Mouse (Mus musculus) central nervous system, embryonic 18 days (tissue): ENCODE data around the gene Snx11. TPM values are rescaled to one million over a fixed set of nuclear protein-coding genes. Genes with fewer than 3 reads are reported as not detected.

Experiments used
- polyA plus RNA-seq: library from polyadenylated mRNA; depleted of rRNA; stranded (reverse); fragments of >200 nt; gene quantifications from 2 replicates; pipeline ENCODE4 v1.2.3, GENCODE M21; 2012; rRNA removed

Gene Snx11
- 49.5 and 52.2 TPM in 2 replicates for polyA plus RNA-seq

DNA sequence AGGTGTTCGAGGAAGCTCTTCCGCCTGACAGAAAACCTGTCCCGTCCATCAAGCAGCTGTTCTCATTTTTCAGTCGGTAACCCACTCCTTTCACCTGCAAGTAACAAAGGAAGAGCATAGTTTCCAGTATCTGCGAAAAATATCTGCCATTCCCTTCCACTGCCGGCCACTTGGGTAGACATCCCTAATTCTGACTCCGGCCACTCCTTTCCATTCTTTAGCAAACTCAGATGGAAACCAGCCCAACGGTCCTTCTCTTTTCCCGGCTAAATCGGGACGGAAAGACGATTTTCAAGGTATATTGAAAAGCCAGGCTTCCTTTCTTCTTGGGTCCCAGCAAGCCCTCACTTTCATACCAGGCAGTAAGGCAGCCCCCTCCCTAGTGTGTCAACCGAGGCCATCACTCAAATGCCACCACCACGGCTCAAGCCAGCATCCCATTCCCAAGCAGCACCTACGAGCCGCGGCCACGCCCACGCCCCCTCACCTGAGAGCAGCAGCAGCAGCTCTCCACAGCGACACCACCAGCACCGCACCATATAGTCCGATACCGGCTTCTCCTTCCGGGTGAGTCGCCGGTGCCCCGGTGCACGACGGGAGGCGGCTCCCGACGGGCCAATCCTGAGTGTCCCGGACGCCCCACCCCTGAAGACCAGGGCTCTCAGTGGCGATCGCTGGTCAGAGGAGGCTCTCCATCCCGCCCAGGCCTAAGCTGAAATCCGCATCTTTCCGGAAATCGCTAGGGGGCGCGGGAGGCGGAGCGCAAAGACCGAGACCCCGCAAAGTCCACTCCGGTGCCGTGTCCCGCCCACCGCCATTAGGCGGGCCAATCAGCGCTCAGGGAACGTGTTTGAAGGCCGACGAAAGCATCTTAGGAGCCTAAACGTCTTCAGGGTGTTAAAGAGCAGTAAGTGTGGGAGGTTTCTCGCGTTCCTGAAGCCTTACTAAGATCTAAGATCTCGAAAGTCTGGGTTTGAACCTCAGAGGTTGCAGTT is at the start of gene Snx11:
Gene Snx11 (minus strand): TSS at position 592 of the 995 bp plus-strand sequence.

DNA sequence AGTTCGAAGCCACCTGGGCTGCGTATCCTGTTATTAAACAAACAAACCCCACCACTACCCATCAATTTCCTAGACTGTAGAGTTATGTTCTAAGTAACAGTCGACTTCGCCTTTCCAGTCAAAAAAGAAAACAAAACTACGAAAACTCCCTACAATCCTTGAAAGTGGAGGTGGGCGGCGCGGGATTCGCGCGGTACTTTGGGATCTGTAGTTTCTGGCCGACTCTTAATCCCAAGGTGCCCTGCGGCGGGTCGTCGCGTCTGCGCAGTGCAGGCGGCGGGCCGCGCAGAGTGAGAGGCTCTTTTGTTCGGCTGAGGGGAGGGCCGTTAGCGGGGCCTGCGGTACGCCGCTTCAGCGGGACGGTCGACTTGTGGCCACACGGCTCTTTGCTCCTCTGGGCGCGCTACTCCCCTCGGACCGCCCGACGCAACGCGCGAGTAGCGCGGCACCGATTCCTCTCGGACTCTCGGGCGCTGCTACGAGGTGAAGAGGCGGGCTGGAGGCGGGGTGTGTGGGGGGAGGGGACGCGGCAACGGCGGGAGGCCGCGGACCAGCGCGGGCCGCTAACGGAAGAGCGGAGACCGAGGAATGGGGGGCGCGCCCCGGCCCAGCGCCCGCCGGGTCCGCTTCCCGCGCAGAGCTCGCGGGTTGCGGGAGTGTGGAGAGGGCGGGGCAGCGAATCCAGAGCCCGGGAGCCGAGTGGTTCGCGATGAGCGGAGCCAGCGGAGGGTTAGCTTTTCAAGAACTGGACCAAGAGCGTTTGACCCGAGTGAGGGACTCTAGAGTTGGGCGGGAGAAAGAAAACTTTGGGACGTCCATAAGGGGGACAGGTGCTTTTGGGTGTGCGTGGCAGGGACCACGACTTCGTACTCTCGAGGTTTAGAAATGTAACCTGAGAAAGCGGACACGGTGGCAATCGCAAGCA is 11.8 kb upstream of the Snx11 start, which contains the start of gene Cbx1:
Gene Cbx1 (plus strand): TSS at position 257 of the 925 bp plus-strand sequence.

Other genes starting within 250 kb of the Snx11 start
- gene Cbx1, start 11.6 kb upstream of the Snx11 start, polyA plus RNA-seq = 73.6 and 73.9 TPM in 2 replicates
- 78.5 and 81.8 TPM in 2 replicates for gene Nfe2l1, start 52.4 kb upstream of the Snx11 start, polyA plus RNA-seq
- 10.3 and 17.6 TPM in 2 replicates for gene Copz2, start 72.3 kb upstream of the Snx11 start, polyA plus RNA-seq
- 68.0 and 72.3 TPM in 2 replicates for gene Cdk5rap3, start 138.9 kb upstream of the Snx11 start, polyA plus RNA-seq
- 0.08 TPM in 1 of 2 replicates, not detected in the other for gene Prr15l, start 150.5 kb upstream of the Snx11 start, polyA plus RNA-seq
- 15.3 and 15.4 TPM in 2 replicates for gene Pnpo, start 166.4 kb upstream of the Snx11 start, polyA plus RNA-seq
- gene Sp2, start 205.4 kb upstream of the Snx11 start, polyA plus RNA-seq = 6.9 and 8.5 TPM in 2 replicates
- 0.78 and 0.79 TPM in 2 replicates for gene Sp6, start 235.8 kb upstream of the Snx11 start, polyA plus RNA-seq